Mouse (Mus musculus) right cerebral cortex, postnatal 10 days (tissue): ENCODE measurements around the gene Tmem116.
A peak's percentile ranks its signal among the peaks of the same experiment; 100 is the strongest.

ENCODE experiments used
- DNase-seq, 2 experiments: peaks; one replicate each; pipeline ENCODE4 v3.0.0; 2021; ENCODE audit warnings: low spot score in 2 of 2

Gene Tmem116

DNA sequence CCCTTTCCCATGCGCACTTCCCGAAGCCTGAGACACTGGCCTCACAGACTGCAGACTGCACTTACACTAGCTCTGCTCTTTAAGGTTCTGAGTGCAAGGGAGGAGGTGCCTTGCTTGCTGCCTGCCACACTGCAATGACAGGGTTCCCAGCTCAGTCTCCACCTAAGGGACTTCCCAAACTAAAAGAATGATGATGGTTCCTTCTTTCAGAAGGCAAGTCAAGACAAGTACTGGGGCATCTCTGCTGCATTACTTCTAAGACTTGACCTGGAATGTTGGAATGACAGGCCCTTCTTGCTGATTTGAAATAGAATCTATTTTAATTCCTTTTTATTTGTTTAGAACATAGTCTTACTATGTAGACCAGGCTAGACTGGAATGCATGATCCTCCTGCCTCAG lies 85.9 kb downstream of the Tmem116 start:
- no peak for DNase-seq

DNA sequence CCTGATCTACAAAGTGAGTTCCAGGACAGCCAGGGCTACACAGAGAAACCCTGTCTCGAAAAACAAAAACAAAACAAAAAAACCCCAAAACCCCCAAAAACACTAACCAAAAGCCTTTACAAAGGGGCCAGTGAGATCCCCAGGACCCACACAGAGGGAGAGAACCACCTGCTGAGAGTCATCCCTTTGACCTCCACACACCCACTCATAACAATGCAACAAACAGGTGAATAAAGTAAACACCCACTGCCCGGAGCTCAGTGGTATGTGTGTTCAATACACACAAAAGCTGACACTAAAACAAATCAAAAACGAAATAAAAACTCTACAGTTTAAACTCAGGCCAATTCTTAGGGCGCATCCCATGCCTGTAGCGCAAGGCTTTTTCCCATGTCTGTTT lies 88.4 kb downstream of the Tmem116 start:
- DNase-seq, result no peak

DNA sequence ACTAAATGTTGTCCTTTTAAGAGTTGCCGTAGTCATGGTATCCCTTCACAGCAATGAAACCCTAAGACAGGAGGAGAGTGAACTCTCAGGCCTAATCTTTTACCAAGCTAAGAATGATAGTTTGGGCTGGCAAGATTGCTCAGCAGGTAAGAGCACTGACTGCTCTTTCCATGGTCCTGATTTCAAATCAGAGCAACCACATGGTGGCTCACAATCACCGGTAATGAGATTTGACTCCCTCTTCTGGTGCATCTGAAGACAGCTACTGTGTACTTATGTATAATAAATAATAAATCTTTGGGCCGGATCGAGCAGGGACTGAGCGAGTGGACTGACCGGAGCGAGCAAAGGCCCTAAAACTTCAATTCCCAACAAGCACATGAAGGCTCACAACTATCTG lies 89.5 kb downstream of the Tmem116 start:
- no peak for DNase-seq

DNA sequence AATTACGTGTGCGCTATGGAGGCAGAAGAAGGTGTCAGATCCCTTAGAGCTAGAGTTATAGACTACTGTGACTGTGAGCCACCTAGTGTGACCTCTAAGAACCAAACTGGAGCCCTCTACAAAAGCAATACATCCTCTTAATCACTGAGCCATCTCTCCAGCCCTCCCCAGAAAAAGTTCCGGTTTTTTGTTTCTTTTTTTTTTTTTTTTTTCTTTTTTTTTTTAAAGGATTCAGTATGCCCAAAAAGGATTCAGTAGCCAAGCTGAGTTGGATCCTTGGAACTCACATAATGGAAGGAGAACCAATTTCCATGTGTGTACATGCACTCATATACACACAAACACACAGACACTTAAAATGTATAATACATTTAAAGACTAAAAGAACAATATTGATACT lies 91.7 kb downstream of the Tmem116 start:
- no peak for DNase-seq

DNA sequence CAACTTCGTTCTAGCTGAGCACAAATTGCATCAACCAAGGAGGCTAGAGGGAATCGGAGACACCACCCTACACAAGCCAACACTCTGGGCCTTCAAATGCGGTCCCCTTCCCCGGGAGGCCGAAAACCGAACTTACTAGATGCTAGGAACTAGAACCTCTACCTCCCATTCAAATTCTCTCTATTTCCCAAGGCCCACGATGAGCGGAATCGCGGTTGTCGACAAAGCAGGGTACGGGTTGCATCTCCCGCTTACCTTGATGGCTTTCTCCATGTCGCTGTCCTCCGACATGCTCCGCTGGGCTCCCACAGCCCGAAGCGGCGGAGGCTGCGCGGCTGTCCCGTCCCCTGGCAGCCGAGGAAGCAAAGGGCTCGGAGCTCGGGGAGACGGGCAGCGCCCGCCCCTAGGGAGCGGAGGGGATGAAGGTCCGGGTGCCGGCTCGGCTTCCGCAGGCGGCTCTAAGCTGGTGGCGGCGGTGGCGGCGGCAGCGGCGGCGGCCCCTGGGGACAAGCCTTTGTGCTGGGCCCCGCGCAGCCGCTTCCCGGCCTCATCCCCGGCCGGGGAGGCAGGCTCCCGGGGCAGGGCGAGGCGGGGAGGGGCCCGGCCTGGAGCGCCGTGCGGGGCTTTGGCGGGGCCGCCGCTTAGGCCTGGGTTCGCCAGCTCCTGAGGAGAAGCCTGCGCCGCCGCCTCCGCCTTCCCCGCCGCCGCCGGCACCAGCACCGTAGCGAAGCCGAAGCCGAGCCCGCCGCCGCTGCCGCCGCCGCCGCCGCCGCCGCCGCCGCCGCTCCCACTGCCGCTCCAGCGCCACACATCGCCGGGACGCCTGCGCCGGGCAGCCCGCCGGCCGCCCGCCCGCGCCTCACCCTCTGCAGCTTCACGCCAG lies 93.5 kb downstream of the Tmem116 start, which contains the start of the genes Adam1a and Gm42878:
Gene Adam1a, minus strand, starts transcription at position 573 of the 883 bp plus-strand sequence.
Gene Gm42878, minus strand, starts transcription at position 573 of the 883 bp plus-strand sequence.
- DNase-seq, result peak in 1 of 2 experiments; percentile 44

DNA sequence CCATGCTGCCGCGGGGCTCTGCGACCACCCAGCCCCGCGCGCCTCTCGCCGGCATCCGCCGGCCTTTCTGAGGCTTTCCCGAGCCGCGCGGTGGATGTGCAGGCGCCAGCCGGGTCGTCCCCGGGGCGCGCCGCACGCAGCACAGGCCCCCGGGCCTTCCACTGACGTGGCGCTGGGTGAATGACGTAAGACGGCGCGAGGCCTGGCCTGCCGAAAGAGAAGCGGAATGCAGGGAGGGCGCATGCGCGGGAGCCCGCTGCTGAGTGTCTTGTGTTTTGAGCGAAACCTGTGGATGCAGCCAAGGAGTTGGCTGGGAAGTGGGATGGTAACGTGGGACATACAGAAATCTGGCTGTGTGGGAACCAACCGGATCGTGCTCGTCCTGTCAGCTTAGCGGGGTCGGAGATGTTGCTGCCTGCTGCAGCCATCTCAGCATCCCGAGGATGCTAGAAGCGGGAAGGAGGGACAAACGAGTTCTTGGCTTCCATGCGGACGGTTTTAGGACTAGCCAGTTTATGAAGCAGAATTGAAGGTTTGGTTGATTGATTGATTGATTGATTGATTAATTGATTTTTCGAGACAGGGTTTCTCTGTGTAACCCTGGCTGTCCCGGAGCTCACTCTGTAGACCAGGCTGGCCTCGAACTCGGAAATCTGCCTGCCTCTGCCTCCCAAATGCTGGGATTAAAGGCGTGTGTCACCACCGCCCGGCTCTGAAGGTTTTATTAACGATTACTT lies 94.3 kb downstream of the Tmem116 start, which contains the start of gene Mapkapk5:
Gene Mapkapk5, minus strand, starts transcription at position 113 of the 737 bp plus-strand sequence.
- DNase-seq, result peak; percentile 98 to 99

DNA sequence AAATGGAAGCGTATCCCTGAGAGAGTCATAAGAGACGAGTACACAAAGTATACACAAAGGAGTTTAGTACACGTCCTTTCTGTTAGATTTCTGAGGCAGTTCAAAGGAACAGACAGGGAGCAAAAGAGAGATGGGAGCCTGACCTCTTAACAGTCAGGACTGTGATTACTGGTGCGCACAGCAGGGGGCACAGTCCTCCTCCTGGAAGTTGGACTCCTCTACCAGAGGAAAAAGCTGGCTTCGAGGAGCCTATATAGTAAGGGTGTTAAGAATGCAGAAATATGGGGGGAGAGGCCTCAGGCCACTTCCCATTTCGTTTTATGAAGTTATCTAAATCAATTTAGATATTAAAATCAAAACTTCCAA lies 94.8 kb downstream of the Tmem116 start:
- peak; percentile 60 for DNase-seq

DNA sequence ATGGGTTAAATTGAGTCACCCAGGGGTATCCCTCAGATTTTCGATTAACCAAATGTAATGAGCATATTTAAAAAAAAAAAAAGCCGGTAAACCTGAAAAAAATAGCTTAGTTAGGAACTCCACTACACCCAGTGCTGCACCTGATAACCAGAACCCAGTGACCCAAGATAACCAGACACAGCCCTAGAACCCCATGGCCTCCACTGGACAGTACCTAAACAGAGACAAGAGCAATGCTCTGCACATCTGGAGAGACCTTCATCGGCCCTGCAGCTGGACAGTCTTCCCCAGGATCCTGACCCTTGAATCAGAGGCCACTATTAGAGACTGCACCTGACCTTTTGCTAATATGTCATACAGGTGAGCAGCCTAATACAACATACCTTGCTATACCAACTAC lies 95.4 kb downstream of the Tmem116 start:
- DNase-seq, result no peak

DNA sequence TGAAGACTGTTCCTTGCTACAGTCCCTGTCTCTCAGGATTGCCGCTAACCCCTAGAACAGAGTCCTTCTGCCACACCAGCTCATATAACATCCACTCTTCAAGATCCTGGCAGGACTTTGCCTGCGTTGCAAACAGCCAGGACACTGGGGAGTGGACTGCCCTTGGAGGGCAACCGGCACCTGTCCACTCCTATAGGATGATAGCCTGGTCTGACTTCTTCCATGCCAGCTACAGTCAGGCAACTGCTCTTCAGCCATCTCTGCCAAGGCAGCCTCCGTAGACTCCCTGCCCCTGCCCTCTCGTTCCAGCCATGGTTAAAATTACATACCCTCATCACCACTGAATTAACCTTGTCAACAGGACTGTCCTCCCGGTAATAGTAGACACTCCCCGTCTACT lies 97.5 kb downstream of the Tmem116 start:
- no peak for DNase-seq

DNA sequence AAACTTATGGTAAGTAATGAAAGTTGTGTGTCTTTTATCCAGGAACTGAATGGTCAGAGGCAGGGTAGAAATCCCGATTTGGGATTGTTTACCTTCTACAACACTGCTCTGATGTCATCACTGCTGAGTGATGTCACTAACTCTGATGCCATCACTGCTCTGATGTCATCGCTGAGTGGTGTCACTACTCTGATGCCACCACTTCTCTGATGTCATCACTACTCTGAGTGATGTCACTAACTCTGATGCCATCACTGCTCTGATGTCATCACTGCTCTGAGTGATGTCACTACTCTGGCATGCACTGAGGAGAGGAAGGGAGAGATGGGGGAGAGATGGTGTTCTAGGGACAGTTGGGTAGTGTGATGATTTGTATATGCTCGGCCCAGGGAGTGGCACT lies 110.7 kb downstream of the Tmem116 start:
- DNase-seq, result no peak

DNA sequence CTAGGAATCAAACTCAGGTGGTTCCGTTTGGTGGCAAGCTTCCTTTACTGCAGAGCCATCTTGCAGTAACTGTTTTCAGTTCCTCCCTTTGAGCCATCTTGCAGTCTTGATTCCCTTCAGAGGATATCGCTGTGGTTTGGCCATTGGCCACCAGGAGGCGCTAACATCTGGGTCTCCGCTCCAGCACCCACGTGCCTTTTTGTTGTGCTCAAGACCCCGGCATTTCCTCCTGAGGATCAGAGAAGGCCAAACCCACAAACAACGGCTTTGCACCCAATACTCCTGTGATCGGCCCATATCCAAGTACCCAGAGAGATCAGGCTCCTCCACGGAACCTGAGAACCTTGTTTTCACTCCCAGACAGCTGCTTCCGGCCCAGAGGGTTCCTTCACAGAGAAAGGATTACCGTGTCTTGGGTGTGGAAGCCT lies 112.8 kb downstream of the Tmem116 start:
- peak; percentile 85 to 87 for DNase-seq

DNA sequence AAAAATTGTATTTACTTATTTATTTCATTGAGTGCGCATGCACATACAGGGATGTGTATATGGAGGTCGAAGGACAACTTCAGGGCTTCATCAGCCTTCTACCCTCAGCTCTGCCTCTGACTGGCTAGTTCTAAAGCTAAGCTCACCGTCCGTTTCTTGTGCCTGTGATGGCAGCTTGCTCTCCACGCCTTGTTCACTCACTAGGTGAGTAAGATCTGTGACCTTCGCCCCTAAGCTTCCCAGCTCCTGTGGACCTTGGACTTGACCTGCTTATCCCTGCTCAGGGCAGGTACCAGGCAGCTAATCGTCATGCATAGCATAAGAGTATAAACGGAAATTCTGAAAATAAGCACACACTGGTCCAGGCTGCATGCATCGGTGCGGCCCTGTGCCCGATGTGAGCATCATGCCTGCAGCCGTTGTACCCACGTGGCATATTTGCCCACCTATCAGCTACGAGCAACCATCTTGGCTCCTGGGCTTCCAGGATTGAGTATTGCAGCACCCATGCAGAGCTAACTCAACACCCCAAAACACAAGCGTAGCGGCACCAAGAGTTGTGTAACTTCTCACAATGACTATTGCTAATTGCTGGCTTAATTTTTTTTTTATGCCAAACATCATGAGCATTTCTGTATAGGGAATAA lies 114.5 kb downstream of the Tmem116 start:
- DNase-seq, result no peak

DNA sequence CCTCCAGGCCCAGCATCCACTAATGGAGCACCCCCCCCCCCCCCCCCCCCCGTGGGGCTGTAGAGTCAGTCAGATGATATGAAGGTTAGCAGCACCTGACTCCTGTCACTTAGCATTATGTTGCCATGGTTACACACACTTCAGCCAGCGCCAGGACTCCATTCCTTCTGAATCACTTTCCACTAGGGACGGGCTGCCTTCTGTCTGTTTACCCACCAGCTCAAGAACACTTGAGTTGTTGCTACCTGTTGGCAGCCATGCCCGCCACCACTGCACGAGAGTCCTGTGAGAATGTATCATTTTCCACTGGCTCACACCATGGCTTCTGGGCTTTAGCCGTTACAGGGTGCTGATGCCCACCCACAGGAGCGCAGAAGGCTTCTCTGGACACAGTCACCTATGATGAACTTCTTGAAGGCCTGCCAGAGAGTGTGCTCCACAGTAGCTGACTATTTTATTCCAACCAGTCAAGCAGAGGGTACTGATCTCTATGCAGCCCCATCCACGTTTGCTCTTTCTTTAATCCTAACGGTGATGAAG lies 118.3 kb downstream of the Tmem116 start:
- DNase-seq, result no peak

DNA sequence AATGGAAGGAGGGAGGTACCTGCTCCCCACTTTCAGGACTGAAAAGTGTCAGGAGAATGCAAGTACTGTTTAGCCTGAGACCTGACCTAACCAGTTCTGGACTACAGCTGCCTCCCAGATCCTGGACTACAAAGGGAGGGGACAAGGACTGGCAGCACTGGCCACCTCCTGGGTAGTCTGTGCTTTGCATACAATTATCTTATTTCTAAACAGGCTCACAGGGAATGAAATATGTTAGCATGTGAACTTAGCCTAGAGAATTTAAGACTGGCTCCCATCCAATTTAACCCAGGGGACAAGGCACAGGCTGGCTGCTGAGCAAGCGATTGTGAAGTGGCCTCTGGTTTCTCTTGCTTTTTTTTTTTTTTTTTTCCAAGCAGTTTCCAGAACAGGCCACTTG lies 119.1 kb downstream of the Tmem116 start:
- DNase-seq, result no peak
